Mouse (Mus musculus) ES-Bruce4 (cell line): ENCODE measurements around the gene Nfib. TPM values are rescaled to one million over a fixed set of nuclear protein-coding genes. Genes with fewer than 3 reads are reported as not detected.
A peak's percentile ranks its signal among the peaks of the same experiment; 100 is the strongest.

Source experiments
- H3K27ac ChIP-seq: 2 replicates; pipeline ENCODE4 v1.5.1; 2012; ENCODE audit warnings: low read length, inconsistent platforms; ENCODE audit not compliant: insufficient read depth
- H3K27me3 ChIP-seq: 2 replicates; pipeline ENCODE4 v1.6.1; 2012; ENCODE audit warnings: mild to moderate bottlenecking, low read length, inconsistent platforms; ENCODE audit not compliant: control insufficient read depth, poor library complexity, insufficient read depth, severe bottlenecking
- H3K36me3 ChIP-seq: 2 replicates; pipeline ENCODE4 v1.6.1; 2012; ENCODE audit warnings: inconsistent platforms, mild to moderate bottlenecking, low read length, moderate library complexity; ENCODE audit not compliant: control insufficient read depth, poor library complexity, insufficient read depth, severe bottlenecking
- H3K4me1 ChIP-seq: one replicate; pipeline ENCODE4 v1.8.1; 2011; ENCODE audit warnings: low read length; ENCODE audit not compliant: control insufficient read depth, insufficient read depth
- H3K4me3 ChIP-seq: 2 replicates; pipeline ENCODE4 v1.5.1; 2011; ENCODE audit warnings: low read depth, mild to moderate bottlenecking, low read length
- H3K9ac ChIP-seq: 2 replicates; pipeline ENCODE4 v1.6.1; 2012; ENCODE audit warnings: low read depth, mild to moderate bottlenecking, inconsistent platforms; ENCODE audit not compliant: poor library complexity, severe bottlenecking
- H3K9me3 ChIP-seq: replicated peaks from 2 replicates; pipeline ENCODE4 v1.6.1; 2012; ENCODE audit warnings: mild to moderate bottlenecking, low read length, inconsistent platforms; ENCODE audit not compliant: control insufficient read depth, poor library complexity, insufficient read depth, severe bottlenecking
- CTCF ChIP-seq: IDR thresholded peaks from one replicate; pipeline ENCODE4 v1.8.1; 2011; ENCODE audit warnings: low read depth, low read length
- EP300 ChIP-seq: IDR thresholded peaks from 2 replicates; pipeline ENCODE4 v1.6.1; 2011; ENCODE audit warnings: low read depth, low read length; ENCODE audit not compliant: insufficient read depth
- POLR2A ChIP-seq: IDR thresholded peaks from one replicate; pipeline ENCODE4 v1.8.1; 2011; ENCODE audit warnings: low read length; ENCODE audit not compliant: insufficient read depth
- polyA plus RNA-seq: library from polyadenylated mRNA; stranded (reverse); fragments of >200 nt; gene quantifications from 2 replicates; pipeline ENCODE4 v1.2.4, GENCODE M21; 2011; ENCODE audit warnings: low read depth; ENCODE audit not compliant: missing spikeins, insufficient read depth, insufficient read length

Gene Nfib
- polyA plus RNA-seq, 1 experiment = 4.6 TPM

- no peaks in the 10 kb centered on the region for H3K4me1 ChIP-seq
- H3K27me3 ChIP-seq = no peaks in the 10 kb centered on the region
- no peak overlapping the region for H3K4me3 ChIP-seq
- no peaks in the 10 kb centered on the region for H3K9me3 ChIP-seq
- H3K9ac ChIP-seq = no peak overlapping the region
- no peak for TF ChIP-seq EP300
- no peak for TF ChIP-seq POLR2A
- no peak for TF ChIP-seq CTCF
- H3K36me3 ChIP-seq = no peaks in the 10 kb centered on the region
- H3K27ac ChIP-seq = no peak overlapping the region
Observed at GRCm38 (mm10) chr4:82454989-82455388, 250.6 kb downstream of the Nfib start.

GRCm38 (mm10) chr4:82453341-82453740 is 252.2 kb downstream of the Nfib start:
- no peaks in the 10 kb centered on the region for H3K4me1 ChIP-seq
- no peaks in the 10 kb centered on the region for H3K27me3 ChIP-seq
- H3K9ac ChIP-seq = no peak overlapping the region
- no peaks in the 10 kb centered on the region for H3K9me3 ChIP-seq
- H3K36me3 ChIP-seq = no peaks in the 10 kb centered on the region
- no peak overlapping the region for H3K4me3 ChIP-seq
- TF ChIP-seq POLR2A = no peak
- TF ChIP-seq CTCF = no peak
- TF ChIP-seq EP300 = no peak
- H3K27ac ChIP-seq = no peak overlapping the region

GRCm38 (mm10) chr4:82452905-82453304 is 252.6 kb downstream of the Nfib start:
- no peak overlapping the region for H3K4me3 ChIP-seq

GRCm38 (mm10) chr4:82447061-82447671 is 258.4 kb downstream of the Nfib start:
- peak overlapping the region; percentile 11; the same call in 1 of the 2 replicates for H3K27ac ChIP-seq
- no peaks in the 10 kb centered on the region for H3K9me3 ChIP-seq
- no peak overlapping the region for H3K9ac ChIP-seq
- no peak overlapping the region for H3K4me3 ChIP-seq
- H3K27me3 ChIP-seq = no peaks in the 10 kb centered on the region
- TF ChIP-seq EP300 (0 out of 2 replicates have a peak, but pooled peaks have one; percentile 38), CTCF (no peak), POLR2A (no peak)
- H3K36me3 ChIP-seq = no peaks in the 10 kb centered on the region
- no peaks in the 10 kb centered on the region for H3K4me1 ChIP-seq

More at GRCm38 (mm10) chr4:82452905-82453304, 252.6 kb downstream of the Nfib start:
- Histone ChIP-seq H3K9me3 (no peaks in the 10 kb centered on the region), H3K27me3 (no peaks in the 10 kb centered on the region), H3K9ac (no peak overlapping the region), H3K27ac (no peak overlapping the region), H3K4me1 (no peaks in the 10 kb centered on the region), H3K36me3 (no peaks in the 10 kb centered on the region)
- TF ChIP-seq POLR2A = no peak
- no peak for TF ChIP-seq CTCF
- TF ChIP-seq EP300 = no peak

- H3K4me1 ChIP-seq = no peaks in the 10 kb centered on the region
- no peak overlapping the region for H3K9ac ChIP-seq
- H3K4me3 ChIP-seq = no peak overlapping the region
- no peak for TF ChIP-seq CTCF
- no peak for TF ChIP-seq POLR2A
- no peak for TF ChIP-seq EP300
- H3K9me3 ChIP-seq = no peaks in the 10 kb centered on the region
- no peaks in the 10 kb centered on the region for H3K27me3 ChIP-seq
- H3K27ac ChIP-seq = no peak overlapping the region
- H3K36me3 ChIP-seq = no peaks in the 10 kb centered on the region
Observed at GRCm38 (mm10) chr4:82444078-82444477, 261.5 kb downstream of the Nfib start.

- Histone ChIP-seq H3K9me3 (no peaks in the 10 kb centered on the region), H3K4me1 (no peaks in the 10 kb centered on the region), H3K27ac (no peak overlapping the region), H3K27me3 (no peaks in the 10 kb centered on the region), H3K9ac (no peak overlapping the region), H3K4me3 (no peak overlapping the region), H3K36me3 (no peaks in the 10 kb centered on the region)
- no peak for TF ChIP-seq EP300
- no peak for TF ChIP-seq CTCF
- no peak for TF ChIP-seq POLR2A
Observed at GRCm38 (mm10) chr4:82443441-82443840, 262.1 kb downstream of the Nfib start.
